Mouse (Mus musculus): ENCODE measurements at regions not wholly inside any gene's neighbourhood (a gene's known extent, or its start where the extent isn't known, plus 50 kb on each side); places are given as distances from the start of the nearest gene placed in this dataset.

- TF ChIP-seq POLR2A (IDR thresholded peaks at IDR 0.05; ENCODE audit: insufficient read length, low read depth) (no peak), CEBPB (IDR thresholded peaks at IDR 0.05; ENCODE audit: insufficient read depth, poor library complexity, severe bottlenecking) (no peak), REST (IDR thresholded peaks at IDR 0.05; ENCODE audit: insufficient read depth, insufficient read length) (no peak), TCF12 (IDR thresholded peaks at IDR 0.05; ENCODE audit: insufficient read depth, poor library complexity, severe bottlenecking) (no peak), MAX (IDR thresholded peaks at IDR 0.05; ENCODE audit: low read depth) (no peak), MYOD1 (IDR thresholded peaks at IDR 0.05; ENCODE audit: control insufficient read depth in 1 of 3, insufficient read length in 2 of 3, low read depth in 2 of 3) (no peak), POLR2AphosphoS2 (IDR thresholded peaks at IDR 0.05; ENCODE audit: insufficient read length, low read depth) (no peak), E2F4 (IDR thresholded peaks at IDR 0.05; ENCODE audit: insufficient read depth) (no peak), SRF (IDR thresholded peaks at IDR 0.05; ENCODE audit: control insufficient read depth, insufficient read length, low read depth) (no peak), MYOG (IDR thresholded peaks at IDR 0.05; ENCODE audit: control insufficient read depth in 1 of 3, insufficient read depth in 1 of 3, insufficient read length in 2 of 3, low read depth in 2 of 3) (no peak), USF1 (IDR thresholded peaks at IDR 0.05; ENCODE audit: low read depth) (no peak), TCF3 (IDR thresholded peaks at IDR 0.05; ENCODE audit: insufficient read length, low read depth) (no peak)
Observed at GRCm38 (mm10) chr15:68375166-68375565, 1874.5 kb upstream of the Lrrc6 start.
